Mouse (Mus musculus) E14TG2a.4 (cell line): ENCODE measurements around the gene Spata31d1a.

Experiments used
- CTCF ChIP-seq: conservative IDR thresholded peaks from 2 replicates; pipeline ENCODE4 v1.5.1; 2014; ENCODE audit warnings: low read length
- NANOG ChIP-seq: IDR thresholded peaks from 2 replicates; pipeline ENCODE4 v1.6.1; 2014; ENCODE audit warnings: borderline replicate concordance, low read length, mixed read lengths
- POU5F1 ChIP-seq: IDR thresholded peaks from 2 replicates; pipeline ENCODE4 v1.6.1; 2014; ENCODE audit warnings: low read length, borderline replicate concordance

DNA sequence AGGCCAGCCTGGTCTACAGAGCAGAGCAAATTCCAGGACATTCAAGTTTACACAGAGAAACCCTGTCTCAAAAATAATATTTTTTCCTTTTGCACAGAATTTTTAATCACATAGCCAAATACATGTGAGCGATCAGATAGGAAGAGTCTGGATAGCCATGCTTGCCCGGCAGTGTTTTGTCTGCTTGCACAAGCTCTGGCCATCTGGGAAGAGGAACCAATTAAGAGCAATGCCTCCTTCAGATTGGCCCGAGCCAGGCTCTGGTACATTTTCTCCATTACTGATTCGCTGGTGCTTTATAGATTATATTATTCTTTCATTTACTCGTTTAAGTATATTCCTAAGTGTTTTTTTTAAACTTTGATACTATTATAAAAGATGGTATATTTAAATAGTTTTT is 42.4 kb downstream of the Spata31d1a start:
- TF ChIP-seq CTCF (no peak), POU5F1 (no peak), NANOG (no peak)
